8 mouse cellular contexts compared by ENCODE assay signal in the genomic region with DNA sequence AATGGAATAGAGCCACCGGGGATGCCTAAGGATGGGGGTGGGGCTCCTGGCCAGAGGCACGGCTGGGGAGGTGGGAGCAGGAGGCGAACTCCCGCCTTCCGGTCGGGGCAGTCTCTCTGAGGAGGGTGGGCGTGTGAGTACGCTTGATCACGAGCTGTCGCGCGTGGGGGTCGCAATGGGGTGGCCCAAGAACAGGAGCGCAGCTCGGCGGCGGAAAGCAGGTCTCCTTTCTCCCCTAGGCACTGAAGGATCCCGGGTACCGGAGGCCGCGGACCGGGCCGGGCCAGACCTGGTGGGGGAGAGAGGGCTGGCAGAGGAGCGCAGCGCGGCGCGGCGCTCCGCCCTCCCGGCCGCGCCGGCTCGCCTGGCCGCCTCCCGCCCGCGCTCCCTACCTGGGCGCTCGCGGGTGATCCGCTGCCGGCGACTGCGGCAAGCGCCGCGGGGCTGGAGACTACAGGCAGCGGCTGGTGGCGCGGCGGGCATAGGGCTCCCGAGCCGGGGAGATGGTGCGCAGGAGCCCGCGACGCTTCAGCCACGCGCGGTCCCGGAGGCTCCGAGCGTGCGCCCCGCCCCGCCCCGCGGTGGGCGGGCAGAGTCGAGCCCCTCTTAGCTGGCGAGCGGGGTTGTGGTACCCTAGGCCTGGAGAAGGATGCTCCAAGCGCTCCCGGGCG. TPM values are rescaled to one million over a fixed set of nuclear protein-coding genes. Genes with fewer than 3 reads are reported as not detected.
DNase-seq lines count a peak whose midpoint lies in the region; ATAC-seq and TF ChIP-seq lines count a peak whose summit lies in the region.

A gene (minus strand): TSS at position 530 of the 671 bp plus-strand sequence.

- H3K9me3 ChIP-seq in heart, embryonic 10.5 days: no peaks in the 10 kb centered on the region
- H3K9me3 ChIP-seq in limb, embryonic 14.5 days (ENCODE audit: control insufficient read depth, low read length): no peaks in the 10 kb centered on the region

- peak within 1 kb of the TSS; percentile 67 for H3K4me3 ChIP-seq in heart, embryonic 10.5 days
- peak within 1 kb of the TSS; percentile 15; the same call in 1 of the 2 replicates for H3K4me3 ChIP-seq in thymus, adult 2 months (ENCODE audit: control insufficient read depth, insufficient read depth, low read length)
- peak within 1 kb of the TSS; percentile 61 for H3K4me3 ChIP-seq in limb, embryonic 14.5 days (replicated peaks; ENCODE audit: low read length)

- under 1% methylated on average over 74 of the region's 77 CpGs for whole genome bisulfite sequencing in heart, embryonic 10.5 days
- 3% methylated on average over 63 of the region's 77 CpGs for WGBS in thymus, adult 2 months
- under 1% methylated on average over 23 of the region's 77 CpGs for WGBS in limb, embryonic 14.5 days

- TF ChIP-seq POLR2A in thymus, adult 2 months (IDR thresholded peaks at IDR 0.05; ENCODE audit: control insufficient read depth, extremely low read depth, insufficient read depth, low read length, poor library complexity): no peak
- no peak for TF ChIP-seq POLR2A in limb, embryonic 14.5 days (IDR thresholded peaks at IDR 0.05; ENCODE audit: borderline replicate concordance, extremely low read depth, insufficient read depth, insufficient read length)

- H3K4me2 ChIP-seq in limb, embryonic 14.5 days (replicated peaks; ENCODE audit: low read depth, low read length, severe bottlenecking): peak within 1 kb of the TSS; percentile 91

- peak within 1 kb of the TSS; percentile 58 for H3K9ac ChIP-seq in limb, embryonic 14.5 days (ENCODE audit: low read depth, low read length, severe bottlenecking)

- DNase-seq in heart, embryonic 10.5 days (ENCODE audit: low spot score): no peak
- DNase-seq in heart, adult 11 months: no peak
- DNase-seq in thymus, adult 2 months: no peak
- DNase-seq in thymus, postnatal 10 days (ENCODE audit: low spot score in 2 of 2): no peak
- no peak for DNase-seq in limb, embryonic 14.5 days (ENCODE audit: low spot score)
- no peak for DNase-seq in adrenal gland, postnatal 25 days
- no peak for DNase-seq in cerebellum, adult 8-10 months
- no peak for DNase-seq in spleen, postnatal 36 days (ENCODE audit: low spot score in 2 of 2)

- peak within 1 kb of the TSS; percentile 5; the same call in 1 of the 2 replicates for H3K27ac ChIP-seq in heart, embryonic 10.5 days
- no peak within 1 kb of the TSS for H3K27ac ChIP-seq in thymus, adult 2 months (ENCODE audit: control insufficient read depth, insufficient read depth, low read length)
- no peak within 1 kb of the TSS for H3K27ac ChIP-seq in limb, embryonic 14.5 days (replicated peaks; ENCODE audit: low read depth, low read length)

- no peak for TF ChIP-seq CTCF in thymus, adult 2 months (IDR thresholded peaks at IDR 0.05; ENCODE audit: borderline replicate concordance, control insufficient read depth, extremely low read depth, insufficient read depth, low read length, poor library complexity)

- H3K4me1 ChIP-seq in heart, embryonic 10.5 days: peaks cover 17% of the 10 kb centered on the region
- H3K4me1 ChIP-seq in thymus, adult 2 months (replicated peaks; ENCODE audit: control insufficient read depth, insufficient read depth, low read length): peaks cover 7% of the 10 kb centered on the region; the same call in 1 of the 2 replicates
- peaks cover 3% of the 10 kb centered on the region; the same call in 1 of the 2 replicates for H3K4me1 ChIP-seq in limb, embryonic 14.5 days (ENCODE audit: control insufficient read depth, insufficient read depth, low read length)

- ATAC-seq in limb, embryonic 14.5 days (ENCODE audit: low FRiP score, low read depth): no peak

- H3K36me3 ChIP-seq in heart, embryonic 10.5 days: no peaks in the 10 kb centered on the region
- no peaks in the 10 kb centered on the region for H3K36me3 ChIP-seq in thymus, adult 2 months (ENCODE audit: control insufficient read depth, insufficient read depth, low read length)
- H3K36me3 ChIP-seq in limb, embryonic 14.5 days (ENCODE audit: control insufficient read depth, insufficient read depth, low read length): no peaks in the 10 kb centered on the region

- peaks cover 78% of the 10 kb centered on the region for H3K27me3 ChIP-seq in heart, embryonic 10.5 days (ENCODE audit: insufficient read depth, poor library complexity, severe bottlenecking)
- H3K27me3 ChIP-seq in thymus, adult 2 months (ENCODE audit: control insufficient read depth, insufficient read depth, low read length): peaks cover 16% of the 10 kb centered on the region
- peaks cover 41% of the 10 kb centered on the region for H3K27me3 ChIP-seq in limb, embryonic 14.5 days (ENCODE audit: control insufficient read depth, insufficient read depth, low read length)

RNA-seq across cellular contexts. Expression of the gene that starts here (rescaled TPM):
- not detected in 2 replicates for polyA plus RNA-seq in heart, embryonic 10.5 days (2016; fragmentation: Nextera tagmentation; extraction: Ambion mirVana)
- polyA plus RNA-seq in thymus, adult 2 months (2012; rRNA removed): not detected in 2 replicates
- polyA plus RNA-seq in limb, embryonic 14.5 days (2012; rRNA removed): 1.2 and 2.2 TPM in 2 replicates
- polyA plus RNA-seq in limb, embryonic 14.5 days (2014; fragmentation: Nextera tagmentation; extraction: Ambion mirVana): 0.22 and 0.35 TPM in 2 replicates
- 0.33 and 0.52 TPM in 2 replicates for total RNA-seq in adrenal gland, postnatal 25 days (2021)

Comparison
In these comparisons a context has a peak if more than half of its experiments do, and no peak if none do; other contexts are left out.
1. H3K4me3 ChIP-seq: peak in every context shown above with its lines; median percentile 67 in heart, embryonic 10.5 days; 61 in limb, embryonic 14.5 days; 15 in thymus, adult 2 months.